ENCODE assay signal across 8 mouse cellular contexts in genomic region chr1:72254545-72255061, GRCm38 (mm10). TPM values are rescaled to one million over a fixed set of nuclear protein-coding genes. Genes with fewer than 3 reads are reported as not detected.
DNase-seq lines count a peak whose midpoint lies in the region; ATAC-seq and TF ChIP-seq lines count a peak whose summit lies in the region.

No protein-coding gene starts in this region.

- no peaks in the 10 kb centered on the region for H3K9me3 ChIP-seq in heart, embryonic 12.5 days (replicated peaks)
- H3K9me3 ChIP-seq in kidney, postnatal 0 days (replicated peaks; ENCODE audit: low read length) = no peaks in the 10 kb centered on the region
- H3K9me3 ChIP-seq in liver, embryonic 11.5 days (ENCODE audit: control insufficient read depth, low read length) = no peaks in the 10 kb centered on the region
- no peaks in the 10 kb centered on the region for H3K9me3 ChIP-seq in stomach, embryonic 14.5 days (ENCODE audit: control insufficient read depth, low read depth, low read length)

- H3K9ac ChIP-seq in heart, embryonic 12.5 days = peak overlapping the region; percentile 77
- peak overlapping the region; percentile 58 for H3K9ac ChIP-seq in kidney, postnatal 0 days (ENCODE audit: low read depth, low read length)
- H3K9ac ChIP-seq in liver, embryonic 11.5 days (ENCODE audit: low read depth, low read length) = peak overlapping the region; percentile 75
- peak overlapping the region; percentile 45 for H3K9ac ChIP-seq in stomach, embryonic 14.5 days (replicated peaks; ENCODE audit: low read depth, low read length)

- H3K27me3 ChIP-seq in heart, embryonic 12.5 days (replicated peaks) = no peaks in the 10 kb centered on the region
- no peaks in the 10 kb centered on the region for H3K27me3 ChIP-seq in kidney, postnatal 0 days (ENCODE audit: insufficient read depth, low read length)
- no peaks in the 10 kb centered on the region for H3K27me3 ChIP-seq in liver, embryonic 11.5 days (replicated peaks; ENCODE audit: control insufficient read depth, insufficient read depth, low read length)
- H3K27me3 ChIP-seq in stomach, embryonic 14.5 days (ENCODE audit: control insufficient read depth, insufficient read depth, low read length) = no peaks in the 10 kb centered on the region

- peak overlapping the region; percentile 50 for H3K4me3 ChIP-seq in heart, embryonic 12.5 days
- peak overlapping the region; percentile 35 for H3K4me3 ChIP-seq in kidney, postnatal 0 days (replicated peaks; ENCODE audit: low read depth, low read length)
- peak overlapping the region; percentile 51 for H3K4me3 ChIP-seq in liver, embryonic 11.5 days (ENCODE audit: low read depth, low read length)
- H3K4me3 ChIP-seq in stomach, embryonic 14.5 days (ENCODE audit: low read depth, low read length) = peak overlapping the region; percentile 37

- ATAC-seq in erythroblast, adult 5-6 weeks (replicated peaks; ENCODE audit: low FRiP score, poor library complexity, severe bottlenecking) = peak; percentile 92
- ATAC-seq in heart, embryonic 12.5 days (ENCODE audit: insufficient number of reproducible peaks, low FRiP score) = peak; percentile 89
- ATAC-seq in kidney, postnatal 0 days (replicated peaks; ENCODE audit: low FRiP score, low read depth) = peak; percentile 91
- peak; percentile 83 for ATAC-seq in liver, embryonic 11.5 days (replicated peaks; ENCODE audit: low FRiP score)
- peak; percentile 89 for ATAC-seq in stomach, embryonic 14.5 days (ENCODE audit: insufficient number of reproducible peaks, insufficient read depth, low FRiP score, low read depth)

- WGBS in heart, embryonic 12.5 days = under 1% methylated on average over 35 of the region's 35 CpGs
- 2% methylated on average over 35 of the region's 35 CpGs for WGBS in kidney, postnatal 0 days
- WGBS in liver, embryonic 11.5 days = 1% methylated on average over 35 of the region's 35 CpGs
- 1% methylated on average over 35 of the region's 35 CpGs for WGBS in stomach, embryonic 14.5 days

- peak; percentile 89 to 91 for DNase-seq in B cell, adult 2 months
- peak; percentile 94 for DNase-seq in brain, adult 2 months (ENCODE audit: low read depth, low spot score)
- peak; percentile 94 for DNase-seq in kidney, postnatal 0 days (ENCODE audit: low spot score)
- DNase-seq in liver, embryonic 11.5 days (ENCODE audit: low spot score) = peak; percentile 94
- DNase-seq in naive thymus-derived CD4-positive, alpha-beta T cell, adult 2 months (ENCODE audit: low read depth) = peak; percentile 89

- TF ChIP-seq CTCF in kidney, postnatal 0 days (IDR thresholded peaks at IDR 0.05; ENCODE audit: low read depth) = peak; percentile 38

- H3K4me2 ChIP-seq in heart, embryonic 12.5 days = peak overlapping the region; percentile 76
- H3K4me2 ChIP-seq in kidney, postnatal 0 days (ENCODE audit: low read length) = peak overlapping the region; percentile 59
- H3K4me2 ChIP-seq in liver, embryonic 11.5 days = peak overlapping the region; percentile 77
- peak overlapping the region; percentile 60 for H3K4me2 ChIP-seq in stomach, embryonic 14.5 days (replicated peaks; ENCODE audit: low read depth, low read length)

- H3K27ac ChIP-seq in heart, embryonic 12.5 days (ENCODE audit: poor library complexity, severe bottlenecking) = peak overlapping the region; percentile 92
- peak overlapping the region; percentile 92 for H3K27ac ChIP-seq in kidney, postnatal 0 days
- peak overlapping the region; percentile 86 for H3K27ac ChIP-seq in liver, embryonic 11.5 days (ENCODE audit: low read depth, low read length)
- peak overlapping the region; percentile 89 for H3K27ac ChIP-seq in stomach, embryonic 14.5 days (ENCODE audit: low read length)

- no peaks in the 10 kb centered on the region for H3K36me3 ChIP-seq in heart, embryonic 12.5 days
- H3K36me3 ChIP-seq in kidney, postnatal 0 days (ENCODE audit: insufficient read depth, low read length) = no peaks in the 10 kb centered on the region
- no peaks in the 10 kb centered on the region for H3K36me3 ChIP-seq in liver, embryonic 11.5 days (ENCODE audit: control insufficient read depth, insufficient read depth, low read length)
- H3K36me3 ChIP-seq in stomach, embryonic 14.5 days (ENCODE audit: control insufficient read depth, insufficient read depth, low read length) = peaks cover 3% of the 10 kb centered on the region; the same call in 1 of the 2 replicates

- peaks cover 17% of the 10 kb centered on the region for H3K4me1 ChIP-seq in heart, embryonic 12.5 days (replicated peaks)
- H3K4me1 ChIP-seq in kidney, postnatal 0 days (replicated peaks; ENCODE audit: insufficient read depth, low read length) = 0 out of 2 replicates have a peak, but pooled peaks cover 4% of the 10 kb centered on the region
- 0 out of 2 replicates have a peak, but pooled peaks cover 3% of the 10 kb centered on the region for H3K4me1 ChIP-seq in liver, embryonic 11.5 days (replicated peaks; ENCODE audit: control insufficient read depth, insufficient read depth, low read length)
- no peaks in the 10 kb centered on the region; the same call in 1 of the 2 replicates for H3K4me1 ChIP-seq in stomach, embryonic 14.5 days (ENCODE audit: control insufficient read depth, insufficient read depth, low read length)

RNA-seq across cellular contexts. Expression of gene Pecr, which starts 29.5 kb away (rescaled TPM):
- 3.6 TPM in 1 of 2 replicates, not detected in the other for total RNA-seq in erythroblast, adult 5-6 weeks (2015; ENCODE audit: low replicate concordance)
- total RNA-seq in erythroblast, adult 5-6 weeks (2017; ENCODE audit: low replicate concordance) = 0.34 and 2.1 TPM in 2 replicates
- polyA plus RNA-seq in heart, embryonic 12.5 days (2016; fragmentation: Nextera tagmentation; extraction: Ambion mirVana) = 16.9 and 18.7 TPM in 2 replicates
- polyA plus RNA-seq in kidney, postnatal 0 days (2015; fragmentation: Nextera tagmentation; extraction: Ambion mirVana) = 82.0 and 87.8 TPM in 2 replicates
- polyA plus RNA-seq in liver, embryonic 11.5 days (2014; fragmentation: Nextera tagmentation; extraction: Ambion mirVana) = 40.2 and 43.2 TPM in 2 replicates
- polyA plus RNA-seq in stomach, embryonic 14.5 days (2014; fragmentation: Nextera tagmentation; extraction: Ambion mirVana) = 35.0 and 35.7 TPM in 2 replicates

RNA-seq across cellular contexts. Expression of gene Tmem169, which starts 29.6 kb away (rescaled TPM):
- total RNA-seq in erythroblast, adult 5-6 weeks (2015; ENCODE audit: low replicate concordance) = not detected in 2 replicates
- total RNA-seq in erythroblast, adult 5-6 weeks (2017; ENCODE audit: low replicate concordance) = not detected in 2 replicates
- 0.22 and 0.29 TPM in 2 replicates for polyA plus RNA-seq in heart, embryonic 12.5 days (2016; fragmentation: Nextera tagmentation; extraction: Ambion mirVana)
- 4.1 and 4.8 TPM in 2 replicates for polyA plus RNA-seq in kidney, postnatal 0 days (2015; fragmentation: Nextera tagmentation; extraction: Ambion mirVana)
- polyA plus RNA-seq in liver, embryonic 11.5 days (2014; fragmentation: Nextera tagmentation; extraction: Ambion mirVana) = 0.77 and 0.90 TPM in 2 replicates
- 2.6 and 3.7 TPM in 2 replicates for polyA plus RNA-seq in stomach, embryonic 14.5 days (2014; fragmentation: Nextera tagmentation; extraction: Ambion mirVana)

RNA-seq across cellular contexts. Expression of gene Mreg, which starts 42.5 kb away (rescaled TPM):
- total RNA-seq in erythroblast, adult 5-6 weeks (2015; ENCODE audit: low replicate concordance) = 0.63 TPM in 1 of 2 replicates, not detected in the other
- total RNA-seq in erythroblast, adult 5-6 weeks (2017; ENCODE audit: low replicate concordance) = 1.1 TPM in 1 of 2 replicates, not detected in the other
- 5.1 and 5.8 TPM in 2 replicates for polyA plus RNA-seq in heart, embryonic 12.5 days (2016; fragmentation: Nextera tagmentation; extraction: Ambion mirVana)
- polyA plus RNA-seq in kidney, postnatal 0 days (2015; fragmentation: Nextera tagmentation; extraction: Ambion mirVana) = 6.0 and 6.2 TPM in 2 replicates
- polyA plus RNA-seq in liver, embryonic 11.5 days (2014; fragmentation: Nextera tagmentation; extraction: Ambion mirVana) = 6.8 and 7.1 TPM in 2 replicates
- 9.2 and 9.7 TPM in 2 replicates for polyA plus RNA-seq in stomach, embryonic 14.5 days (2014; fragmentation: Nextera tagmentation; extraction: Ambion mirVana)

RNA-seq across cellular contexts. Expression of gene Xrcc5, which starts 52.6 kb away (rescaled TPM):
- total RNA-seq in erythroblast, adult 5-6 weeks (2015; ENCODE audit: low replicate concordance) = 3.6 and 5.6 TPM in 2 replicates
- 1.9 and 2.2 TPM in 2 replicates for total RNA-seq in erythroblast, adult 5-6 weeks (2017; ENCODE audit: low replicate concordance)
- polyA plus RNA-seq in heart, embryonic 12.5 days (2016; fragmentation: Nextera tagmentation; extraction: Ambion mirVana) = 20.5 and 22.9 TPM in 2 replicates
- polyA plus RNA-seq in kidney, postnatal 0 days (2015; fragmentation: Nextera tagmentation; extraction: Ambion mirVana) = 48.9 and 53.2 TPM in 2 replicates
- 43.5 and 47.3 TPM in 2 replicates for polyA plus RNA-seq in liver, embryonic 11.5 days (2014; fragmentation: Nextera tagmentation; extraction: Ambion mirVana)
- polyA plus RNA-seq in stomach, embryonic 14.5 days (2014; fragmentation: Nextera tagmentation; extraction: Ambion mirVana) = 43.6 and 47.8 TPM in 2 replicates

Comparison
In these comparisons a context has a peak if more than half of its experiments do, and no peak if none do; other contexts are left out.
1. Peak in every context shown above with its lines: DNase-seq, ATAC-seq, H3K4me3 ChIP-seq and H3K27ac ChIP-seq.